Mouse (Mus musculus) small intestine, adult 2 months (tissue): Measurements from ENCODE around the gene H2-DMa. TPM values are rescaled to one million over a fixed set of nuclear protein-coding genes. Genes with fewer than 3 reads are reported as not detected.

Experiments used
- H3K27ac ChIP-seq: fragments of 200-500 bp; 2 replicates; pipeline ENCODE4 v1.5.1; 2012; ENCODE audit warnings: low read depth, low read length, control low read depth, inconsistent platforms; ENCODE audit not compliant: insufficient read depth
- H3K27me3 ChIP-seq: fragments of 200-500 bp; 2 replicates; pipeline ENCODE4 v1.6.1; 2012; ENCODE audit warnings: mild to moderate bottlenecking, moderate library complexity, low read length, inconsistent platforms; ENCODE audit not compliant: control insufficient read depth, insufficient read depth
- H3K36me3 ChIP-seq: fragments of 200-500 bp; 2 replicates; pipeline ENCODE4 v1.6.1; 2012; ENCODE audit warnings: mild to moderate bottlenecking, low read length, control low read depth, inconsistent platforms; ENCODE audit not compliant: control insufficient read depth, insufficient read depth
- H3K4me1 ChIP-seq: fragments of 200-500 bp; 2 replicates; pipeline ENCODE4 v1.6.1; 2012; ENCODE audit warnings: low read length, inconsistent platforms, mixed read lengths; ENCODE audit not compliant: control insufficient read depth, insufficient read depth, insufficient read length
- H3K4me3 ChIP-seq: fragments of 200-500 bp; 2 replicates; pipeline ENCODE4 v1.5.1; 2012; ENCODE audit warnings: low read depth, mild to moderate bottlenecking, control low read depth, inconsistent platforms, low read length, moderate library complexity
- CTCF ChIP-seq: fragments of 200-500 bp; IDR thresholded peaks from 2 replicates; pipeline ENCODE4 v1.5.1; 2012; ENCODE audit warnings: low read depth, mild to moderate bottlenecking, control low read depth, inconsistent platforms, low read length, moderate library complexity, mixed read lengths; ENCODE audit not compliant: insufficient replicate concordance, insufficient read length; ENCODE audit errors: extremely low read depth
- POLR2A ChIP-seq: fragments of 200-500 bp; IDR thresholded peaks from 2 replicates; pipeline ENCODE4 v1.6.1; 2012; ENCODE audit warnings: low read depth, mild to moderate bottlenecking, control low read depth, inconsistent platforms, low read length, moderate library complexity
- WGBS: fragments of 180-500 bp; shearing (Covaris S2); methylation state at CpG from one replicate; pipeline ENCODE4 v1.1.7; 2018; 5-methylcytosine and 5-hydroxymethylcytosine counted together
- polyA plus RNA-seq: library from polyadenylated mRNA; depleted of rRNA; stranded (reverse); fragments of >200 nt; gene quantifications from 2 replicates; pipeline ENCODE4 v1.2.3, GENCODE M21; 2012

H2-DMa gene
- polyA plus RNA-seq, 1 experiment: 169 TPM

- no peak overlapping the region for H3K27ac ChIP-seq
- H3K27me3 ChIP-seq: no peaks in the 10 kb centered on the region
- no peaks in the 10 kb centered on the region for H3K36me3 ChIP-seq
- no peak overlapping the region for H3K4me3 ChIP-seq
- peaks cover 25% of the 10 kb centered on the region; the same call in 1 of the 2 replicates for H3K4me1 ChIP-seq
- 69% methylated on average over 5 of the region's 5 CpGs for WGBS
- no peak for TF ChIP-seq CTCF
- no peak for TF ChIP-seq POLR2A
These were observed 22.1 kb upstream of the H2-DMa start for GRCm38 (mm10) chr17:34097272-34097671.

GRCm38 (mm10) chr17:34098709-34099479 is 20.4 kb upstream of the H2-DMa start:
- no peaks in the 10 kb centered on the region for H3K27me3 ChIP-seq
- no peak overlapping the region for H3K27ac ChIP-seq
- H3K4me1 ChIP-seq: peaks cover 26% of the 10 kb centered on the region; the same call in 1 of the 2 replicates
- no peaks in the 10 kb centered on the region for H3K36me3 ChIP-seq
- TF ChIP-seq CTCF: no peak
- TF ChIP-seq POLR2A: no peak
- 18% methylated on average over 10 of the region's 10 CpGs for WGBS
- no peak overlapping the region for H3K4me3 ChIP-seq

GRCm38 (mm10) chr17:34099531-34099930 is 19.8 kb upstream of the H2-DMa start:
- Histone ChIP-seq H3K27ac (no peak overlapping the region), H3K27me3 (no peaks in the 10 kb centered on the region), H3K4me1 (peaks cover 26% of the 10 kb centered on the region; the same call in 1 of the 2 replicates), H3K4me3 (no peak overlapping the region), H3K36me3 (no peaks in the 10 kb centered on the region)
- WGBS: 20% methylated on average over 5 of the region's 5 CpGs
- TF ChIP-seq POLR2A (no peak), CTCF (no peak)

GRCm38 (mm10) chr17:34101185-34101584 is 18.2 kb upstream of the H2-DMa start:
- Histone ChIP-seq H3K4me3 (no peak overlapping the region), H3K27me3 (no peaks in the 10 kb centered on the region), H3K27ac (no peak overlapping the region), H3K4me1 (peaks cover 22% of the 10 kb centered on the region; the same call in 1 of the 2 replicates), H3K36me3 (no peaks in the 10 kb centered on the region)
- no peak for TF ChIP-seq POLR2A
- TF ChIP-seq CTCF: no peak
- 28% methylated on average over 5 of the region's 5 CpGs for WGBS

- Histone ChIP-seq H3K27ac (peak overlapping the region; percentile 85), H3K4me3 (peak overlapping the region; percentile 61), H3K4me1 (peaks cover 21% of the 10 kb centered on the region; the same call in 1 of the 2 replicates), H3K27me3 (no peaks in the 10 kb centered on the region), H3K36me3 (no peaks in the 10 kb centered on the region)
- 6% methylated on average over 12 of the region's 12 CpGs for WGBS
- TF ChIP-seq CTCF: peak; percentile 85; the same call in 1 of the 2 replicates
- TF ChIP-seq POLR2A: no peak
These were observed 17.7 kb upstream of the H2-DMa start for GRCm38 (mm10) chr17:34101604-34102032.

GRCm38 (mm10) chr17:34102831-34103230 is 16.5 kb upstream of the H2-DMa start:
- Histone ChIP-seq H3K4me1 (peaks cover 19% of the 10 kb centered on the region; the same call in 1 of the 2 replicates), H3K27ac (peak overlapping the region; percentile 56), H3K27me3 (no peaks in the 10 kb centered on the region), H3K36me3 (no peaks in the 10 kb centered on the region), H3K4me3 (no peak overlapping the region)
- TF ChIP-seq CTCF (no peak), POLR2A (no peak)
- WGBS: 7% methylated on average over 6 of the region's 6 CpGs

- Histone ChIP-seq H3K27me3 (no peaks in the 10 kb centered on the region), H3K36me3 (no peaks in the 10 kb centered on the region), H3K27ac (peak overlapping the region; percentile 13; the same call in 1 of the 2 replicates), H3K4me1 (peaks cover 10% of the 10 kb centered on the region; the same call in 1 of the 2 replicates), H3K4me3 (no peak overlapping the region)
- TF ChIP-seq POLR2A (no peak), CTCF (no peak)
- 73% methylated on average over 9 of the region's 9 CpGs for WGBS
These were observed 14.5 kb upstream of the H2-DMa start for GRCm38 (mm10) chr17:34104804-34105203.
